Mouse (Mus musculus): ENCODE results near the gene Mrnip.
A peak's percentile ranks its signal among the peaks of the same experiment; 100 is the strongest.
"Not testable (repeated sequence)": the region's sequence is repeated elsewhere in the genome, so short reads cannot be mapped to it uniquely, and the experiment has no call there.

Gene Mrnip

GRCm38 (mm10) chr11:50174111-50174729 lies at the start of gene Mrnip:
Gene Mrnip, plus strand, starts transcription at chr11:50174444.
- not testable (repeated sequence) for DNase-seq (ENCODE audit: low spot score in 2 of 2)

GRCm38 (mm10) chr11:50127781-50128180 lies 46.5 kb upstream of the Mrnip start:
- DNase-seq (ENCODE audit: low spot score in 2 of 2): no peak

- peak; percentile 82 to 94 for DNase-seq (ENCODE audit: low spot score in 2 of 2)
Measured at GRCm38 (mm10) chr11:50130811-50131766, 43.2 kb upstream of the Mrnip start, which contains the start of gene Tbc1d9b. Gene Tbc1d9b, plus strand, starts transcription at chr11:50131396.

GRCm38 (mm10) chr11:50131801-50132201 lies 42.4 kb upstream of the Mrnip start:
- DNase-seq (ENCODE audit: low spot score in 2 of 2): no peak

GRCm38 (mm10) chr11:50132265-50132664 lies 42.0 kb upstream of the Mrnip start:
- no peak for DNase-seq (ENCODE audit: low spot score in 2 of 2)

- no peak for DNase-seq (ENCODE audit: low spot score in 2 of 2)
Measured at GRCm38 (mm10) chr11:50134136-50134859, 39.9 kb upstream of the Mrnip start.

GRCm38 (mm10) chr11:50138206-50138822 lies 35.9 kb upstream of the Mrnip start:
- DNase-seq (ENCODE audit: low spot score in 2 of 2): no peak

GRCm38 (mm10) chr11:50139571-50139970 lies 34.7 kb upstream of the Mrnip start:
- no peak for DNase-seq (ENCODE audit: low spot score in 2 of 2)

- no peak for DNase-seq (ENCODE audit: low spot score in 2 of 2)
Measured at GRCm38 (mm10) chr11:50145529-50145928, 28.7 kb upstream of the Mrnip start.

GRCm38 (mm10) chr11:50146121-50146520 lies 28.1 kb upstream of the Mrnip start:
- DNase-seq (ENCODE audit: low spot score in 2 of 2): no peak

- DNase-seq (ENCODE audit: low spot score in 2 of 2): no peak
Measured at GRCm38 (mm10) chr11:50147267-50147957, 26.8 kb upstream of the Mrnip start.

GRCm38 (mm10) chr11:50147958-50148476 lies 26.2 kb upstream of the Mrnip start:
- DNase-seq (ENCODE audit: low spot score in 2 of 2): no peak

GRCm38 (mm10) chr11:50149200-50149599 lies 25.0 kb upstream of the Mrnip start:
- no peak for DNase-seq (ENCODE audit: low spot score in 2 of 2)

- no peak for DNase-seq (ENCODE audit: low spot score in 2 of 2)
Measured at GRCm38 (mm10) chr11:50149603-50150150, 24.6 kb upstream of the Mrnip start.

- no peak for DNase-seq (ENCODE audit: low spot score in 2 of 2)
Measured at GRCm38 (mm10) chr11:50151374-50151773, 22.9 kb upstream of the Mrnip start.

GRCm38 (mm10) chr11:50154166-50154565 lies 20.1 kb upstream of the Mrnip start:
- no peak for DNase-seq (ENCODE audit: low spot score in 2 of 2)

- DNase-seq (ENCODE audit: low spot score in 2 of 2): no peak
Measured at GRCm38 (mm10) chr11:50154777-50155520, 19.3 kb upstream of the Mrnip start.

GRCm38 (mm10) chr11:50155785-50156184 lies 18.5 kb upstream of the Mrnip start:
- DNase-seq (ENCODE audit: low spot score in 2 of 2): no peak

GRCm38 (mm10) chr11:50156725-50157258 lies 17.5 kb upstream of the Mrnip start:
- no peak for DNase-seq (ENCODE audit: low spot score in 2 of 2)

- no peak for DNase-seq (ENCODE audit: low spot score in 2 of 2)
Measured at GRCm38 (mm10) chr11:50158346-50158745, 15.9 kb upstream of the Mrnip start.
